Comparison of ENCODE assay signal across 25 mouse cellular contexts in the genomic region with DNA sequence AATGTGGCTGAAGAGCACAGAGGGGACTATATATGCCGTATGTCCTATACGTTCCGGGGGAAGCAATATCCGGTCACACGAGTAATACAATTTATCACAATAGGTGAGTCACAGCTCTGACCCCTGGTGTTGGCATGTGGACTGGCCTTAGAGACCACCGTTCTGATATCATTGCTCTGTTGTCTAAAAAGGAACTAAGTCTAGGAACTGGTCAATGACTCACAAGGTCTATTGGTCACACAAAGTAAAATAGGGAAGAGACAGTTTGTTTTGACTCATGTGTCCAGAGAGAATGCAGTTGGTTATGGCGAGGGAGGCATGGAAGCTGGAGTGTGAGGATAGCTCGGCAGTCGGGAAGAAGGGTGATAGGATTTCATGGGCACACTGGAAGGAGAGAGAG. TPM values are rescaled to one million over a fixed set of nuclear protein-coding genes. Genes with fewer than 3 reads are reported as not detected.
DNase-seq lines count a peak whose midpoint lies in the region; ATAC-seq and TF ChIP-seq lines count a peak whose summit lies in the region.
"Had no signal": no experiment of that assay in that cellular context is flagged by ENCODE, and none has a peak within 500 bp of the region (broad histone marks: within the 10 kb centered on the region; RNA-seq: fewer than 3 reads in every experiment).

No protein-coding gene starts in this region.

- no peak for TF ChIP-seq POLR2A in bone marrow macrophage, adult 2 months (IDR thresholded peaks at IDR 0.05; ENCODE audit: borderline replicate concordance, low read depth, low read length)

- DNase-seq in A20 (ENCODE audit: low read depth, low spot score), result peak; percentile 6
- no peak for DNase-seq in layer of hippocampus, adult 8-10 months (ENCODE audit: low spot score in 2 of 2)
- DNase-seq in adrenal gland, postnatal 25 days, result no peak
- no peak for DNase-seq in cerebellum, adult 11 months
- DNase-seq: adrenal gland, postnatal 14 days; cerebellum, adult 2 months; gastrocnemius, postnatal 14 days; heart, postnatal 4 days; kidney, postnatal 36 days; right cerebral cortex, postnatal 14 days; thymus, postnatal 14 days had no signal

- no peaks in the 10 kb centered on the region for H3K36me3 ChIP-seq in liver, embryonic 15.5 days (replicated peaks)
- peaks cover 21% of the 10 kb centered on the region for H3K36me3 ChIP-seq in liver, embryonic 12.5 days
- H3K36me3 ChIP-seq: embryonic facial prominence, embryonic 15.5 days; hindbrain, embryonic 15.5 days; intestine, embryonic 15.5 days; kidney, embryonic 15.5 days; limb, embryonic 12.5 days; midbrain, embryonic 10.5 days had no signal

- H3K4me3 ChIP-seq in liver, embryonic 15.5 days (replicated peaks), result no peak overlapping the region
- no peak overlapping the region for H3K4me3 ChIP-seq in liver, embryonic 12.5 days
- peak overlapping the region; percentile 33 for H3K4me3 ChIP-seq in bone marrow macrophage, adult 2 months (ENCODE audit: insufficient read depth, low read length)
- H3K4me3 ChIP-seq: embryonic facial prominence, embryonic 15.5 days; heart, embryonic 10.5 days; hindbrain, embryonic 15.5 days; intestine, embryonic 15.5 days; kidney, embryonic 15.5 days; limb, embryonic 12.5 days; midbrain, embryonic 10.5 days had no signal

- H3K4me2 ChIP-seq in liver, embryonic 15.5 days, result no peak overlapping the region
- no peak overlapping the region for H3K4me2 ChIP-seq in liver, embryonic 12.5 days
- H3K4me2 ChIP-seq: embryonic facial prominence, embryonic 15.5 days; hindbrain, embryonic 15.5 days; intestine, embryonic 15.5 days; kidney, embryonic 15.5 days; limb, embryonic 12.5 days had no signal

- no peak for ATAC-seq in liver, embryonic 15.5 days (ENCODE audit: insufficient read depth)
- ATAC-seq in liver, embryonic 12.5 days, result no peak
- peak; percentile 78 for ATAC-seq in megakaryocyte progenitor cell, adult 5-6 weeks (replicated peaks; ENCODE audit: poor library complexity)
- ATAC-seq: forebrain, embryonic 14.5 days; intestine, embryonic 15.5 days; midbrain, embryonic 16.5 days had no signal

- H3K27ac ChIP-seq in liver, embryonic 15.5 days (replicated peaks), result 0 out of 2 replicates have a peak overlapping the region, but pooled peaks have one; percentile 3
- no peak overlapping the region for H3K27ac ChIP-seq in liver, embryonic 12.5 days
- peak overlapping the region; percentile 92 for H3K27ac ChIP-seq in bone marrow macrophage, adult 2 months (ENCODE audit: insufficient read depth, low read depth, low read length)
- H3K27ac ChIP-seq: embryonic facial prominence, embryonic 15.5 days; heart, embryonic 10.5 days; hindbrain, embryonic 15.5 days; intestine, embryonic 15.5 days; kidney, embryonic 15.5 days; limb, embryonic 12.5 days; midbrain, embryonic 10.5 days; stomach, postnatal 0 days had no signal

- no peak for TF ChIP-seq CTCF in bone marrow macrophage, adult 2 months (IDR thresholded peaks at IDR 0.05; ENCODE audit: low read depth, low read length)

- peaks cover 6% of the 10 kb centered on the region; the same call in 1 of the 2 replicates for H3K4me1 ChIP-seq in liver, embryonic 15.5 days (replicated peaks)
- H3K4me1 ChIP-seq in liver, embryonic 12.5 days, result peaks cover 17% of the 10 kb centered on the region
- H3K4me1 ChIP-seq in bone marrow macrophage, adult 2 months (ENCODE audit: control insufficient read depth, insufficient read depth, low read length), result peaks cover 14% of the 10 kb centered on the region
- H3K4me1 ChIP-seq: embryonic facial prominence, embryonic 15.5 days; heart, embryonic 10.5 days; hindbrain, embryonic 15.5 days; intestine, embryonic 15.5 days; kidney, embryonic 15.5 days; limb, embryonic 12.5 days; midbrain, embryonic 10.5 days had no signal

- no peaks in the 10 kb centered on the region for H3K9me3 ChIP-seq in liver, embryonic 15.5 days (replicated peaks)
- no peaks in the 10 kb centered on the region for H3K9me3 ChIP-seq in liver, embryonic 12.5 days (replicated peaks)
- H3K9me3 ChIP-seq: embryonic facial prominence, embryonic 15.5 days; heart, embryonic 10.5 days; hindbrain, embryonic 15.5 days; intestine, embryonic 15.5 days; kidney, embryonic 15.5 days; limb, embryonic 12.5 days; midbrain, embryonic 10.5 days had no signal

- 60% methylated on average over 9 of the region's 9 CpGs for WGBS in liver, embryonic 15.5 days (ENCODE audit: insufficient replicate concordance)
- WGBS in liver, embryonic 12.5 days (ENCODE audit: insufficient replicate concordance), result 59% methylated on average over 9 of the region's 9 CpGs

- H3K9ac ChIP-seq in liver, embryonic 15.5 days, result no peak overlapping the region
- H3K9ac ChIP-seq in liver, embryonic 12.5 days, result no peak overlapping the region
- H3K9ac ChIP-seq: embryonic facial prominence, embryonic 15.5 days; hindbrain, embryonic 15.5 days; intestine, embryonic 15.5 days; kidney, embryonic 15.5 days; limb, embryonic 12.5 days had no signal

- H3K27me3 ChIP-seq in liver, embryonic 15.5 days, result no peaks in the 10 kb centered on the region
- no peaks in the 10 kb centered on the region for H3K27me3 ChIP-seq in liver, embryonic 12.5 days (replicated peaks)
- H3K27me3 ChIP-seq: embryonic facial prominence, embryonic 15.5 days; hindbrain, embryonic 15.5 days; intestine, embryonic 15.5 days; kidney, embryonic 15.5 days; limb, embryonic 12.5 days had no signal

RNA-seq across cellular contexts. Expression of a gene that starts 29.6 kb away (rescaled TPM):
- polyA plus RNA-seq in liver, embryonic 15.5 days (2015; fragmentation: Nextera tagmentation; extraction: Ambion mirVana), result 1.1 and 1.5 TPM in 2 replicates
- polyA plus RNA-seq in liver, embryonic 12.5 days (2016; fragmentation: Nextera tagmentation; extraction: Ambion mirVana), result 1.8 and 2.2 TPM in 2 replicates
- 0.46 and 0.75 TPM in 2 replicates for polyA plus RNA-seq in bone marrow macrophage, adult 2 months (2012; ENCODE audit: insufficient read depth, insufficient read length, missing spikeins)
- total RNA-seq in megakaryocyte progenitor cell, adult 5-6 weeks (2015), result 9.3 and 12.0 TPM in 2 replicates
- total RNA-seq in megakaryocyte progenitor cell, adult 5-6 weeks (2017), result 10.4 and 10.6 TPM in 2 replicates
- 1 to 10 TPM in 2 of 4 experiments, under 1 TPM in 2; 0.31 to 2.0 (median 1.2) TPM for total RNA-seq in layer of hippocampus, adult 8-10 months (2022)
- 0.95 and 1.4 TPM in 2 replicates for total RNA-seq in adrenal gland, postnatal 25 days (2021)
